Mouse (Mus musculus) urinary bladder, postnatal 4 days (tissue): ENCODE measurements around the gene Olfr518.

Source experiments
- DNase-seq, 2 experiments: peaks; one replicate each; pipeline ENCODE4 v3.0.0; 2021 to 2022; ENCODE audit warnings: low spot score in 2 of 2

The Olfr518 gene

GRCm38 (mm10) chr7:108884906-108885305 lies at the start of gene Olfr518:
Gene Olfr518 (minus strand): TSS chr7:108885006.
- DNase-seq = no peak

- peak; percentile 89 for DNase-seq
Measured at GRCm38 (mm10) chr7:108933794-108934731, 49.3 kb upstream of the Olfr518 start, which contains the start of gene Eif3f. Gene Eif3f (plus strand): TSS chr7:108934417.

GRCm38 (mm10) chr7:108929726-108930393 lies 45.1 kb upstream of the Olfr518 start, which contains the start of gene Nlrp10:
Gene Nlrp10 (minus strand): TSS chr7:108930178.
- DNase-seq = no peak

- no peak for DNase-seq
Measured at GRCm38 (mm10) chr7:108928280-108929188, 43.7 kb upstream of the Olfr518 start.

GRCm38 (mm10) chr7:108927043-108927442 lies 42.2 kb upstream of the Olfr518 start:
- DNase-seq = no peak

GRCm38 (mm10) chr7:108903969-108904368 lies 19.2 kb upstream of the Olfr518 start:
- no peak for DNase-seq

GRCm38 (mm10) chr7:108894320-108894719 lies 9.5 kb upstream of the Olfr518 start, which contains the start of gene Olfr519:
Gene Olfr519 (minus strand): TSS chr7:108894420.
- DNase-seq = no peak

- DNase-seq = no peak
Measured at GRCm38 (mm10) chr7:108872279-108872678, 12.5 kb downstream of the Olfr518 start, which contains the start of gene Olfr517. Gene Olfr517 (minus strand): TSS chr7:108872379.

GRCm38 (mm10) chr7:108850429-108850828 lies 34.4 kb downstream of the Olfr518 start, which contains the start of gene Olfr516:
Gene Olfr516 (minus strand): TSS chr7:108850529.
- DNase-seq = no peak
